Mouse (Mus musculus) liver, postnatal 0 days (tissue): ENCODE measurements around the gene Fxyd5. TPM values are rescaled to one million over a fixed set of nuclear protein-coding genes. Genes with fewer than 3 reads are reported as not detected.
A peak's percentile ranks its signal among the peaks of the same experiment; 100 is the strongest.

Experiments used
- ATAC-seq: fragments of 200-750 bp; cut with Nextera tagmentation; 2 replicates; pipeline ENCODE4 v1.8.0; 2017; ENCODE audit warnings: mild to moderate bottlenecking, moderate library complexity
- DNase-seq: peaks from one replicate; pipeline ENCODE4 v3.0.0-alpha.2; 2016
- H3K27ac ChIP-seq: fragments of 300-500 bp; sonication (generic); 2 replicates; pipeline ENCODE4 v1.5.1; 2014; ENCODE audit warnings: antibody characterized with exemption, moderate library complexity, mild to moderate bottlenecking, low read depth
- H3K27me3 ChIP-seq: fragments of 300-500 bp; sonication (generic); 2 replicates; pipeline ENCODE4 v1.6.1; 2014; ENCODE audit warnings: low read length, control low read depth, mixed read lengths; ENCODE audit not compliant: insufficient read depth
- H3K36me3 ChIP-seq: fragments of 300-500 bp; sonication (generic); replicated peaks from 2 replicates; pipeline ENCODE4 v1.6.1; 2014; ENCODE audit warnings: mild to moderate bottlenecking, control low read depth, low read length, moderate library complexity, mixed read lengths; ENCODE audit not compliant: insufficient read depth
- H3K4me1 ChIP-seq: fragments of 300-500 bp; sonication (generic); 2 replicates; pipeline ENCODE4 v1.6.1; 2014; ENCODE audit warnings: antibody characterized with exemption, mild to moderate bottlenecking, control low read depth; ENCODE audit not compliant: insufficient read depth
- H3K4me2 ChIP-seq: fragments of 300-500 bp; sonication (generic); 2 replicates; pipeline ENCODE4 v1.6.1; 2014; ENCODE audit warnings: low read depth, mild to moderate bottlenecking, low read length, moderate library complexity, mixed read lengths
- H3K4me3 ChIP-seq: fragments of 300-500 bp; sonication (generic); 2 replicates; pipeline ENCODE4 v1.5.1; 2014; ENCODE audit warnings: low read depth, low read length
- H3K9ac ChIP-seq: fragments of 300-500 bp; sonication (generic); replicated peaks from 2 replicates; pipeline ENCODE4 v1.6.1; 2014; ENCODE audit warnings: mild to moderate bottlenecking, moderate library complexity
- H3K9me3 ChIP-seq: fragments of 300-500 bp; sonication (generic); 2 replicates; pipeline ENCODE4 v1.6.1; 2016; ENCODE audit warnings: mild to moderate bottlenecking, control low read depth, low read length, mixed read lengths
- CTCF ChIP-seq: sonication (generic); IDR thresholded peaks from 2 replicates; pipeline ENCODE4 v1.5.1; 2016; ENCODE audit warnings: antibody characterized with exemption, low read depth
- EP300 ChIP-seq: IDR thresholded peaks from 2 replicates; pipeline ENCODE4 v1.6.1; 2016; ENCODE audit warnings: antibody characterized with exemption, low read depth, mild to moderate bottlenecking
- WGBS: fragments of 180-500 bp; shearing (Covaris S2); extraction: QIAGEN DNeasy Blood & Tissue Kit; methylation state at CpG from one replicate; pipeline ENCODE4 v1.1.7; 2014; ENCODE audit not compliant: insufficient replicate concordance; 5-methylcytosine and 5-hydroxymethylcytosine counted together
- polyA plus RNA-seq: library from polyadenylated mRNA; unstranded; fragments of >200 nt; fragmentation: Nextera tagmentation; extraction: Ambion mirVana; gene quantifications from 2 replicates; pipeline ENCODE4 v1.2.1, GENCODE M21; 2015

Fxyd5 gene
- polyA plus RNA-seq, 1 experiment from 2014 or later: 29.4 TPM

DNA sequence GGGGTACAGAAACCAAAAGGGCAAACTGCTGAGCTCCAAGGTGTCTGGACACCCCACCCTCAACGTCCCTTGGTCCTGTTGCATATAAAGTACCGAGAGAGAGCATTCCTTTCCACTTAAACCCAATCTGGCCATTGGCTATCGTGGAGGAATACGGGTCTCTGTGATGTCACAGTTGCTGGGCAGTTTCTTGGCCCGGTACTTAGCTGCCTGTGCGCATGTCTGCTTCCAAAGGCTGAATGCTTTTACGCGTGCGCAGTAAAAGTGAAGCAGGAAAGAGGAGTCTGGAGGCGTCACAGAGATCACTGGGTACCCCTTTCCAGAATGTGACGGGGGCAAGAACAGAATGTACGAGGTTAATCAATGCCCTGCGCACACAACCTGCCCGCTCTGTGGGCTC, 27.2 kb upstream of the Fxyd5 start:
- no peak for ATAC-seq

GRCm38 (mm10) chr7:31067836-31068235, 25.6 kb upstream of the Fxyd5 start:
- no peak overlapping the region for H3K4me2 ChIP-seq
- no peaks in the 10 kb centered on the region for H3K9me3 ChIP-seq
- H3K9ac ChIP-seq: no peak overlapping the region
- WGBS: 43% methylated on average over 5 of the region's 5 CpGs
- H3K27ac ChIP-seq: no peak overlapping the region
- no peak for DNase-seq
- no peak for ATAC-seq
- TF ChIP-seq EP300: no peak
- TF ChIP-seq CTCF: no peak
- H3K36me3 ChIP-seq: no peaks in the 10 kb centered on the region
- no peaks in the 10 kb centered on the region for H3K27me3 ChIP-seq
- no peaks in the 10 kb centered on the region for H3K4me1 ChIP-seq
- H3K4me3 ChIP-seq: no peak overlapping the region

More for the DNA sequence above, 27.2 kb upstream of the Fxyd5 start:
- no peak for DNase-seq
- Histone ChIP-seq H3K27ac (no peak overlapping the region), H3K4me1 (no peaks in the 10 kb centered on the region), H3K4me2 (no peak overlapping the region), H3K9ac (no peak overlapping the region), H3K36me3 (no peaks in the 10 kb centered on the region), H3K27me3 (no peaks in the 10 kb centered on the region), H3K4me3 (no peak overlapping the region), H3K9me3 (no peaks in the 10 kb centered on the region)
- no peak for TF ChIP-seq EP300
- no peak for TF ChIP-seq CTCF
- 81% methylated on average over 14 of the region's 14 CpGs for WGBS

- Histone ChIP-seq H3K36me3 (no peaks in the 10 kb centered on the region), H3K9ac (no peak overlapping the region), H3K4me1 (no peaks in the 10 kb centered on the region), H3K27me3 (no peaks in the 10 kb centered on the region), H3K4me3 (no peak overlapping the region), H3K9me3 (no peaks in the 10 kb centered on the region), H3K4me2 (no peak overlapping the region), H3K27ac (no peak overlapping the region)
- WGBS: 76% methylated on average over 12 of the region's 12 CpGs
- ATAC-seq (no peak), DNase-seq (no peak)
- TF ChIP-seq CTCF: no peak
- TF ChIP-seq EP300: no peak
Observed at GRCm38 (mm10) chr7:31063074-31063560, 20.8 kb upstream of the Fxyd5 start.

DNA sequence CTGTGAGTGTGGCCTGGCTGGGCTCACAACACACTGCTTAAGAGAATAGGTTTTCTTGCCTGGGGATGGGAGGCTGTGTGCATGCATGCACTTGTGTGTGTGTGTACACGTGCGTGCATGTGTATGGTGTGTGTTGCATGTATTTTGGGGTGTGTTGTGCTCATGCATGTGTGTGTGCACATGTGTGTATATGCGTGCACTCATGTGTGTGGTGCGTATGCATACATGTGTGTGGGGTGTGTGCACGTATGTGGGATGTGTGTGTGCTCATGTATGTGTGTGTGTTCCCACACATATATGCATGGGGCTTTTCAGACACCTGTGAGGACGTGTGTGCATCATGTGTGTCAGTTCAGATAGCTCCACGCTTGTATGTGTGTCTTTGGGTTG, 18.3 kb upstream of the Fxyd5 start:
- Histone ChIP-seq H3K4me2 (no peak overlapping the region), H3K27me3 (no peaks in the 10 kb centered on the region), H3K4me3 (no peak overlapping the region), H3K4me1 (no peaks in the 10 kb centered on the region), H3K9me3 (no peaks in the 10 kb centered on the region), H3K36me3 (no peaks in the 10 kb centered on the region), H3K27ac (no peak overlapping the region), H3K9ac (no peak overlapping the region)
- 80% methylated on average over 7 of the region's 7 CpGs for WGBS
- no peak for ATAC-seq
- no peak for DNase-seq
- no peak for TF ChIP-seq EP300
- no peak for TF ChIP-seq CTCF

DNA sequence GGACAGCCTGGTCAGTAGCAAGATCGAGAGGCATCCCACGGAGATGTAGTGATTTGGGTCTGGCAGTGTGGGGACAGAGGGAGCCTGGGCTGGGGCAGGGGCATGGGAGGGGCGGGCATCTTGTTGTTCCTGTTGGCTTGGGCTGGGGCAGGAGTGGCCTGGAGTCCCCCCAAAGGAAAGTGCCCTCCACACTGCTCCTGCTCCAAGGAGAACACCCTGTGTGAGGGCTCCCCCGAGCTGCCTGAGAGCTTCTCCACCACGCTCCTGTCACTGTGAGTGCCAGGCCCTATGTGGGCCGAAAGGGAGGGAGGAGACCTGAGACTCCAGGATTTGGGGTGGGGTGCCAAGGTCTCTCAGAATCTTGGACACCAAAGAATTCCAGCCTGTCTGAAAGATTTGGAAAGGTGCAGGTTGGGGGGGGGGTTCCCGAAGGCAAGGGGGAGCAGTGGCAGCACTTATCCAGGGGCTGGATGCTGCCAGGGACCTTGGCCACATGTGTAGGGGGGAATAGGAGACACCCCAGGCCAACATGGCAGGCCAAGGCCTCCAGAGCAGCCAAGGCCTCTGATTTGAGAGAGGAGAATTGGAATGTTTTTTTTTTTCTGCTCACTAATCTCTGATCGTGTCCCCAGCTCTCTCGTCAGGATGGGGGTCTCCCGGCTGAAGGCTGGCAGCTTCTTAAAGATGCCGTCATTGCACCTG, 17.8 kb upstream of the Fxyd5 start:
- WGBS: 76% methylated on average over 11 of the region's 11 CpGs
- no peaks in the 10 kb centered on the region for H3K4me1 ChIP-seq
- H3K27me3 ChIP-seq: no peaks in the 10 kb centered on the region
- DNase-seq: no peak
- ATAC-seq: no peak
- H3K9ac ChIP-seq: no peak overlapping the region
- no peak overlapping the region for H3K27ac ChIP-seq
- H3K4me3 ChIP-seq: no peak overlapping the region
- H3K36me3 ChIP-seq: no peaks in the 10 kb centered on the region
- no peak overlapping the region for H3K4me2 ChIP-seq
- no peaks in the 10 kb centered on the region for H3K9me3 ChIP-seq
- TF ChIP-seq EP300: no peak
- no peak for TF ChIP-seq CTCF

DNA sequence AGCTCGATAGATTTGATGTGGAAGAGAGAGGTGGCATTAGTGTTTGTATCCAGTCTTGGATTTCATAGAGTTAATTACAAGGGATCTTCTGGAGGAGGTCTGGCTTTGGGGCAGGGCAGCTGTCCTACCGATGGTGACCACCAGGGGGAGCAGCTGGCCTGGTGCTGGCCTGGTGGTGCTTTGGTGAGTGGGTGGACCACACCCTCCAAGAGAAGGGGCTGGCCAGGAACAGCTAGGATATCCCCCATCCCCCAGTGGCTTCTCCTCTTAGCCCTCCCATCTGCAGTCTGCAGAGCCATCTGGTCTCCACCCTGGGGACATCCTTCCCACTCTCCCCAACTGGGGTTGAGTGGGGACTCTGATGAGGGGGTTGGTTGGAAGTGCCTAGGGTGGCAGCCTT, 16.8 kb upstream of the Fxyd5 start, which contains the start of gene Lgi4:
Gene Lgi4, plus strand, starts transcription at position 235 of the 400 bp plus-strand sequence.
- Histone ChIP-seq H3K27ac (no peak within 1 kb of the TSS), H3K4me3 (no peak within 1 kb of the TSS), H3K4me2 (no peak within 1 kb of the TSS), H3K36me3 (no peaks in the 10 kb centered on the region), H3K9me3 (no peaks in the 10 kb centered on the region), H3K4me1 (no peaks in the 10 kb centered on the region), H3K9ac (no peak within 1 kb of the TSS), H3K27me3 (no peaks in the 10 kb centered on the region)
- ATAC-seq: no peak
- TF ChIP-seq EP300: no peak
- TF ChIP-seq CTCF: peak; percentile 97
- 0% methylated on average over 2 of the region's 2 CpGs for WGBS
- DNase-seq: peak; percentile 85
